Mouse (Mus musculus) cerebellum, adult 11-12 months (tissue): ENCODE measurements around the gene Zswim5.

ENCODE experiments used
- DNase-seq: peaks from one replicate; pipeline ENCODE4 v3.0.0; 2022

Zswim5 gene

GRCm38 (mm10) chr4:116928006-116928651, 51.0 kb downstream of the Zswim5 start:
- no peak for DNase-seq

- DNase-seq: no peak
Observed at GRCm38 (mm10) chr4:116939585-116939984, 62.4 kb downstream of the Zswim5 start.

- no peak for DNase-seq
Observed at GRCm38 (mm10) chr4:116942695-116943094, 65.5 kb downstream of the Zswim5 start.

GRCm38 (mm10) chr4:116944055-116944454, 66.9 kb downstream of the Zswim5 start:
- no peak for DNase-seq

- no peak for DNase-seq
Observed at GRCm38 (mm10) chr4:116951642-116952041, 74.5 kb downstream of the Zswim5 start.

- DNase-seq: no peak
Observed at GRCm38 (mm10) chr4:116954951-116955350, 77.8 kb downstream of the Zswim5 start.

- DNase-seq: no peak
Observed at GRCm38 (mm10) chr4:116976503-116976902, 99.3 kb downstream of the Zswim5 start.

GRCm38 (mm10) chr4:116985681-116986080, 108.5 kb downstream of the Zswim5 start:
- DNase-seq: no peak

- peak; percentile 85 for DNase-seq
Observed at GRCm38 (mm10) chr4:116986400-116987121, 109.4 kb downstream of the Zswim5 start.

GRCm38 (mm10) chr4:116987122-116987456, 109.9 kb downstream of the Zswim5 start:
- no peak for DNase-seq

GRCm38 (mm10) chr4:116989731-116990130, 112.6 kb downstream of the Zswim5 start:
- DNase-seq: no peak

GRCm38 (mm10) chr4:116991366-116991765, 114.2 kb downstream of the Zswim5 start:
- DNase-seq: peak; percentile 87

GRCm38 (mm10) chr4:116993672-116994621, 116.8 kb downstream of the Zswim5 start, which contains the start of gene Urod:
Urod (minus strand) TSS chr4:116994413.
- DNase-seq: peak; percentile 95

- DNase-seq: peak; percentile 48
Observed at GRCm38 (mm10) chr4:116995131-116995797, 118.1 kb downstream of the Zswim5 start, which contains the start of gene Hectd3. Hectd3 (plus strand) TSS chr4:116995317.

- peak; percentile 77 for DNase-seq
Observed at GRCm38 (mm10) chr4:116995798-116996135, 118.6 kb downstream of the Zswim5 start.

GRCm38 (mm10) chr4:116999513-117000154, 122.5 kb downstream of the Zswim5 start:
- DNase-seq: no peak

GRCm38 (mm10) chr4:117001957-117002356, 124.8 kb downstream of the Zswim5 start:
- DNase-seq: no peak

GRCm38 (mm10) chr4:117002543-117003521, 125.7 kb downstream of the Zswim5 start:
- peak; percentile 54 for DNase-seq

GRCm38 (mm10) chr4:117004649-117005048, 127.5 kb downstream of the Zswim5 start:
- no peak for DNase-seq

- no peak for DNase-seq
Observed at GRCm38 (mm10) chr4:117005611-117006400, 128.6 kb downstream of the Zswim5 start.
